Mouse (Mus musculus) hindbrain, embryonic 12.5 days (tissue): ENCODE results near the gene Sh3pxd2b. TPM values are rescaled to one million over a fixed set of nuclear protein-coding genes. Genes with fewer than 3 reads are reported as not detected.

Source experiments
- ATAC-seq: fragments of 200-750 bp; cut with Nextera tagmentation; 2 replicates; pipeline ENCODE4 v1.8.0; 2017; ENCODE audit warnings: moderate TSS enrichment; ENCODE audit not compliant: low FRiP score
- H3K27ac ChIP-seq: fragments of 300-500 bp; sonication (generic); 2 replicates; pipeline ENCODE4 v1.5.1; 2016; ENCODE audit warnings: mild to moderate bottlenecking
- H3K27me3 ChIP-seq: fragments of 300-500 bp; sonication (generic); 2 replicates; pipeline ENCODE4 v1.6.1; 2016; ENCODE audit warnings: mild to moderate bottlenecking
- H3K36me3 ChIP-seq: fragments of 300-500 bp; sonication (generic); 2 replicates; pipeline ENCODE4 v1.6.1; 2016; ENCODE audit warnings: mild to moderate bottlenecking
- H3K4me1 ChIP-seq: fragments of 300-500 bp; sonication (generic); 2 replicates; pipeline ENCODE4 v1.6.1; 2016
- H3K4me2 ChIP-seq: fragments of 300-500 bp; sonication (generic); replicated peaks from 2 replicates; pipeline ENCODE4 v1.6.1; 2016; ENCODE audit warnings: mild to moderate bottlenecking
- H3K4me3 ChIP-seq: fragments of 300-500 bp; sonication (generic); 2 replicates; pipeline ENCODE4 v1.5.1; 2016; ENCODE audit warnings: mild to moderate bottlenecking
- H3K9ac ChIP-seq: fragments of 300-500 bp; sonication (generic); 2 replicates; pipeline ENCODE4 v1.6.1; 2016; ENCODE audit warnings: mild to moderate bottlenecking, moderate library complexity
- H3K9me3 ChIP-seq: fragments of 300-500 bp; sonication (generic); replicated peaks from 2 replicates; pipeline ENCODE4 v1.6.1; 2016; ENCODE audit warnings: mild to moderate bottlenecking
- WGBS: fragments of 180-500 bp; shearing (Covaris S2); methylation state at CpG from one replicate; pipeline ENCODE4 v1.1.7; 2016; 5-methylcytosine and 5-hydroxymethylcytosine counted together
- polyA plus RNA-seq: library from polyadenylated mRNA; unstranded; fragments of >200 nt; fragmentation: Nextera tagmentation; extraction: Ambion mirVana; gene quantifications from 2 replicates; pipeline ENCODE4 v1.2.1, GENCODE M21; 2016

The Sh3pxd2b gene
- polyA plus RNA-seq, 1 experiment from 2014 or later: 29.5 TPM

DNA sequence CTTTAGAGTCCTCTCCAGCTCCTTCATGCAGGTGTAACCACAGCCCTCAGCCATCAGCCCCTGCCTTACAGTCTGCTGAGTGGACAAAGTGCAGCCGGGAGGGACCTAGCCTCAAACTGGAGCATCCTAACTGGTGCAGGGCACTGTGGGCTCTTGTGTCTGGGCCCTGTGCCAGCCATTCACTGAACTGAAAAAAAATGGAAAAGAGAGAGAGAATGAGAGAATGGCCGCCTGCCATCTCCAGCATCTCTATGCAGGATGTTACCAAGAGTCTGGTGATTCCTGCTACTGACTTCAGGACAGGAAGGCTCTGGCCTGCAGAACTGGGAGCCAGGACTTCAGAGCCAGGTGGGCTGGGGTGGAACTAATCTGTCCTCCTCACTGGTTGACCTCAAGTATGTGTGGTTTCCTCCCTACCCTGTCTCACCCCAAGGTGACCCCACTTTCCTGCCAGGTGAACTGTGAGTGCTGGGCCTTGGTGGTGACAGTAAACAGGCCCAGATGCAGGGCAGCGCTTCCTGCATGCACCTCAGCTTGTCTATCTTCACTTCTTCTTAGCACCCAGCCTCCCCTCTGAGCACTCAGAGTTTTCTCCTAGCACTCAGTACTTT, 16.1 kb downstream of the Sh3pxd2b start:
- Histone ChIP-seq H3K4me3 (no peak overlapping the region), H3K4me1 (peaks cover 29% of the 10 kb centered on the region), H3K36me3 (no peaks in the 10 kb centered on the region; the same call in 1 of the 2 replicates), H3K27ac (peak overlapping the region; percentile 56), H3K9ac (no peak overlapping the region), H3K9me3 (no peaks in the 10 kb centered on the region), H3K27me3 (no peaks in the 10 kb centered on the region), H3K4me2 (no peak overlapping the region)
- peak; percentile 74 for ATAC-seq
- WGBS: 56% methylated on average over 3 of the region's 3 CpGs

DNA sequence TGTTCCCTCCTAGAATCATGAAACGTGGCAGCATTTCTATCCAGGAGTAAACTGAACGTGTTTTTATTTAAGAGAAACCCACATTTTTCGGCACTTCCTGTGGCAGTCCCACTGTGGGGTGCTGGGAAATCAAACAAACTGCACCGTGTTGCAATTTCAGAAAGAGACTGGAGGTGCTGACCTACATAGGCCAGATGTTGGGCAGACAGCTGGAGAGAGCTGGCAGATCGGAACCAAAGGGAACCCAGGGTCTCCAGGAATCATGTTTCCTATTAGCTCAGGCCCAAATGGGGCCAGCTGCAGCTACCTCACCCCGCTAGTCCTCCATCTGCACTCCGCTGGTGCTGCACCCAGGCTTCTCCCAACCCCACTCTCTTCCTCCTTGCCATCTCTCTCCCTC, 16.8 kb downstream of the Sh3pxd2b start:
- no peak overlapping the region for H3K4me2 ChIP-seq
- H3K36me3 ChIP-seq: no peaks in the 10 kb centered on the region; the same call in 1 of the 2 replicates
- peaks cover 29% of the 10 kb centered on the region for H3K4me1 ChIP-seq
- WGBS: 72% methylated on average over 7 of the region's 7 CpGs
- H3K27ac ChIP-seq: 0 out of 2 replicates have a peak overlapping the region, but pooled peaks have one; percentile 56
- no peak overlapping the region for H3K4me3 ChIP-seq
- H3K27me3 ChIP-seq: no peaks in the 10 kb centered on the region
- no peaks in the 10 kb centered on the region for H3K9me3 ChIP-seq
- H3K9ac ChIP-seq: no peak overlapping the region
- no peak for ATAC-seq

DNA sequence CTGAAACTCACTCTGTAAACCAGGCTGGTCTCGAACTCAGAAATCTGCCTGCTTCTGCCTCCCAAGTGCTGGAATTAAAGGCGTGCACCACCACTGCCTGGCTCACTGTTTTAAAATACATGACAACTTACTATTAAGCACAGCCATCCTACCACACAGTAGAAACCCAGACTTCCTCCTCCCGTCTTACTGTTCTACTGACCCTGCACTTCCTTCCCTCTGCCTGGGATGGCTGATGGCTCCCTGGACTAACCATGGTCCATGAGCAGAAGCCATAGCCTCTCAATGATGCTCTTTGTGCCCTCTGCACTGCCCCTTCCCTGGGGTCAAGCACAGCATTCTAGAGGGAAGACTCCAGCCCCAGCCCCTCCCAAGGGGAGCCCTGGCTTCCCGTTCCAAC, 17.9 kb downstream of the Sh3pxd2b start:
- ATAC-seq: no peak
- H3K27ac ChIP-seq: no peak overlapping the region
- no peaks in the 10 kb centered on the region; the same call in 1 of the 2 replicates for H3K36me3 ChIP-seq
- 87% methylated on average over 4 of the region's 4 CpGs for WGBS
- no peaks in the 10 kb centered on the region for H3K9me3 ChIP-seq
- peaks cover 29% of the 10 kb centered on the region for H3K4me1 ChIP-seq
- no peaks in the 10 kb centered on the region for H3K27me3 ChIP-seq
- H3K9ac ChIP-seq: no peak overlapping the region
- no peak overlapping the region for H3K4me2 ChIP-seq
- no peak overlapping the region for H3K4me3 ChIP-seq

DNA sequence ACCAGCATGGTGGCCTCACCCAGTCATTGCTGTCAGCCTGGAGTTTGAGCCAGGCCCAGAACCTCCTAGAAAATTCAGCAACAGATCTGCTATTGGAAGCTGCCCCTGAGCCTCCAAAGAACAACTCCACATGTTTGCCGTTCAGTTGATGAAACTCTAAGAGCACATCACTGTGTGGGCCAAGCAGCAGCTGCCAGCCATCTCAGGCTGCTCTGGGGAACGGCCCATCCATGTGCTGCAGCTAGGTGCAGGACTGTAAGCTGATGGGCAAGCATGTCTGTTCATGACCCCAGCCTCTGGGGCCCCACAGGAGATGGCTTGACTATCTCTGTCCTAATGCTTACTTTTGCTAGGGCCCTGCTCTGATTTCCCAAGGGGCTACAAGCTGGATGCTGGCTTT, 19.4 kb downstream of the Sh3pxd2b start:
- Histone ChIP-seq H3K4me3 (no peak overlapping the region), H3K4me1 (peaks cover 29% of the 10 kb centered on the region), H3K9me3 (no peaks in the 10 kb centered on the region), H3K4me2 (no peak overlapping the region), H3K36me3 (peaks cover 9% of the 10 kb centered on the region), H3K27me3 (no peaks in the 10 kb centered on the region), H3K27ac (no peak overlapping the region), H3K9ac (no peak overlapping the region)
- no peak for ATAC-seq
- WGBS: 76% methylated on average over 2 of the region's 2 CpGs

DNA sequence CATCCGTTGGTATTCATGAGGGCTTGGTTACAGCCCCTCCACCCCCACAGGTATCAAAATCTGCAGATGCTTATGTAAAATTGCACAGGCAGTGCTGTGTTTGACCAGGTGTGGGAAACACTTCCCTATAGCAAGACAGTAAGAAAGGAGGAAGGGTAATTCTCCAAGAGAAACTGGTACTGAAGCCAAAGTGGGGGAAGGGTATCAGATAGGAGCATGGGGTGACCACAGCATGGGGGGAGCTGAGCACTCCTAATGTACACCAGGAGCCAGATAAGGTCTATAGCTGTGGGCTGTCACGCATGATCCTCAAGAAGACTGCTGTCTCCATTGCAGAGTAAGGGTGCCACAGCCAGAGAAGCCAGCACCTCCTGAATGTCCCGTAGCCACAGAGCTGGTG, 21.4 kb downstream of the Sh3pxd2b start:
- no peak overlapping the region for H3K4me3 ChIP-seq

DNA sequence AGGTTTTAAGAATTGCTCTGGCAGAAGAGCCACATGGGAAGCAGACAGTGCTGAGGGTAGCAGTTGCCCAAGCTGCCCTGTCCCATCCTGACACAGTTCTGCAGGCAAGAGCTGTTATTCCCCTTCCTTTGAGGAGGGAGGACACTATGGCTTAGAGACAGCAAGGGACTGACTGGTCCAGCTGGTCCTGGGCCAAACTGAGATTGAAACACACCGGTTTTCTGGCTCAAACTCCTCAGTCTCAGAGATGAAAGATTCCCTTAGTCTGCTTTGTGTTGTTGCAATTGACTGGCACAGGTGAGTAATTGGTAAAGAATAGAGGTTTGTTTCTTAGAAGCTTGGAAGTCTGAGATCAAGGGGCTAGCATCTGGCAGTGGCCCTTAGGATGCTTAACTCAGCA, 23.3 kb downstream of the Sh3pxd2b start:
- Histone ChIP-seq H3K4me1 (peaks cover 14% of the 10 kb centered on the region), H3K27ac (no peak overlapping the region), H3K36me3 (peaks cover 38% of the 10 kb centered on the region), H3K27me3 (no peaks in the 10 kb centered on the region), H3K9me3 (no peaks in the 10 kb centered on the region), H3K4me3 (no peak overlapping the region), H3K9ac (no peak overlapping the region), H3K4me2 (no peak overlapping the region)
- WGBS: 83% methylated on average over 1 of the region's 1 CpGs
- no peak for ATAC-seq

More for the DNA sequence above, 21.4 kb downstream of the Sh3pxd2b start:
- no peak overlapping the region for H3K4me2 ChIP-seq
- no peak overlapping the region for H3K27ac ChIP-seq
- peaks cover 18% of the 10 kb centered on the region for H3K4me1 ChIP-seq
- no peak for ATAC-seq
- H3K9me3 ChIP-seq: no peaks in the 10 kb centered on the region
- H3K27me3 ChIP-seq: no peaks in the 10 kb centered on the region
- H3K36me3 ChIP-seq: peaks cover 25% of the 10 kb centered on the region
- no peak overlapping the region for H3K9ac ChIP-seq
- WGBS: 95% methylated on average over 3 of the region's 3 CpGs

DNA sequence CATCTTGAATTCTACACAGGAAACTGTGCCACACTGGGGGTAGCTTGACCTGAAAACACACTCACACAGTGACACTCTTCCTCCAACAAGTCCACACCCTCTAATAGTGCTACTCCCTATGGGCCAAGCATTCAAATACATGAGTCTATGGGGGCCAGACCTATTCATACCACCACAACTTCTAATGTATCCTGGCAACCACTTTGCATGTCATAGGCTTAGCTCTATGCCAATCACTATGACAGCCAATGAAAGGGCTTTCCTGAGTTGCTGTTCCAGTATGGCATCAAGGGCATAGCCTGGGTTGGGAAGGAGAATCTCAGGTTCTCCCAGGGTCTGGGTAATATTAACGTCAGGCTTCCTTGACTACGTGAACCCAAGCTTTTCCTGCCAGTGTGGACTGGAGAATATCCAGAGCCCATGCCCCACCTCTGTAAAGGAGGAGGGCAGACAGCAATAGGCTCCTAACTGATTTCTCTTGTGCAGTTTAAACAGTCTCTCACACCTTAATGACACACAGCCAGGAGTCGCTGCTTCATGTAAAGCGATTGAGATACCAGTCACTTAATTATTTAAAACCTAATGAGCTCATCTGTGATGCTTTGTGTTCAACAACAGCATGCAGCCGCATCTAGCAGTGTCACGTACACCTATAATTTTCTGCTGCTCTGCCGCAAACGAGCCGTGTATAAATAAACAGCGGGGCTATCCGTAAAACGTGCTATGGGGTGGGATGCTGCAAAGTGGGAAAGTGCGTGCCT, 25.8 kb downstream of the Sh3pxd2b start:
- Histone ChIP-seq H3K9ac (no peak overlapping the region), H3K36me3 (peaks cover 53% of the 10 kb centered on the region), H3K27me3 (no peaks in the 10 kb centered on the region), H3K9me3 (no peaks in the 10 kb centered on the region), H3K4me2 (no peak overlapping the region), H3K4me3 (no peak overlapping the region), H3K27ac (no peak overlapping the region), H3K4me1 (peaks cover 7% of the 10 kb centered on the region; the same call in 1 of the 2 replicates)
- ATAC-seq: peak; percentile 19; the same call in 1 of the 2 replicates
- 78% methylated on average over 13 of the region's 13 CpGs for WGBS

DNA sequence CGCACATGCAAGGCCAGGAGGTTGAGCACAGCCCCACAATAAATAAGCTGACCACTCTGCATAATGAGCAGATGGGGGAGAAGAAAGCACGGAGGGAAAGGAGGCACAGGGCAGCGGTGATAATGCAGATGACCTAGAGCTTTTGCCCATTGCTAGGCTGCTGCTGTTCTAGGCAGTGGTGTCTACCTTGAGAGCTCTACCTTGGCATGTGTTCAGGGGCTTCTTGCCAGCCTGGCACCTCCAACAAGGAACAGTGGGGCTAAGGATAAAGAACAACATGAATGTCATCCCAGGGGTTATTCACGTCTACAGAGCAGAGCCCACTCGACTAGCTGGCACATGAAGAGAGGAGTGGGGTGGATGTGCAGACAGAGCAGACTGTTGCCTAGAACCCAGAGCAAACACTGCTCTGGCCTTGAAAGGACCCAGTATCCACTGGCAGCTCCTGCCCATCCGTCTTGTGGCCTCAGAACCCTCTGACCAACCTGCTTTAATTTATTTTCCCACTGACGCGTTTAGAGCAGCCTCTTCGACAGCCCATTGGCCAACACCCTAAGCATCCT, 26.5 kb downstream of the Sh3pxd2b start:
- 0 out of 2 replicates have a peak, but pooled peaks have one; percentile 17 for ATAC-seq
- WGBS: 81% methylated on average over 9 of the region's 9 CpGs
- Histone ChIP-seq H3K9me3 (no peaks in the 10 kb centered on the region), H3K4me2 (no peak overlapping the region), H3K27me3 (no peaks in the 10 kb centered on the region), H3K27ac (peak overlapping the region; percentile 23; the same call in 1 of the 2 replicates), H3K4me1 (peaks cover 7% of the 10 kb centered on the region; the same call in 1 of the 2 replicates), H3K36me3 (peaks cover 54% of the 10 kb centered on the region), H3K9ac (no peak overlapping the region), H3K4me3 (no peak overlapping the region)

DNA sequence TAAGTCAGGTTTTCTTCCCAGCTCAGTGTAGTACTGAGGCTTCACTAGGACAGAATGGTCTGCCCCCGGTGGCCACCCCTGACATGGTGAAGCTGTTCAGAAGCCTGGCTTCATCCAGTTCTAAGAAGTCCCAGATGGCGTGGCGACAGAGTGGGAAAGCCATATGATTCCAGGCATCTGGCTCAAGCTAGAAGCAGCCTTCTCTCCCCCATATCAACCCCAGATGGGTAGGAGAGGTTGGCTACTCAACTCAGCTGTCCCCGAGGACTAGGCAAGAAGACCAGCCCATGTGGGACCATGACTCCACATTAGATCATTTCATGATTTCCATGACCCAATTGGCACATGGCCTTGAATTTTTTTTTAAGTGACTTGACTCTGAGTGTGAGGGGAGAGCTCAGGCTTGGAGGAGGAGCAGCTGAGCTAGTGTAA, 27.5 kb downstream of the Sh3pxd2b start:
- no peak overlapping the region for H3K9ac ChIP-seq
- no peak for ATAC-seq
- peaks cover 7% of the 10 kb centered on the region; the same call in 1 of the 2 replicates for H3K4me1 ChIP-seq
- peaks cover 54% of the 10 kb centered on the region for H3K36me3 ChIP-seq
- H3K4me2 ChIP-seq: no peak overlapping the region
- 85% methylated on average over 4 of the region's 4 CpGs for WGBS
- H3K27me3 ChIP-seq: no peaks in the 10 kb centered on the region
- no peak overlapping the region for H3K4me3 ChIP-seq
- no peaks in the 10 kb centered on the region for H3K9me3 ChIP-seq
- no peak overlapping the region for H3K27ac ChIP-seq

DNA sequence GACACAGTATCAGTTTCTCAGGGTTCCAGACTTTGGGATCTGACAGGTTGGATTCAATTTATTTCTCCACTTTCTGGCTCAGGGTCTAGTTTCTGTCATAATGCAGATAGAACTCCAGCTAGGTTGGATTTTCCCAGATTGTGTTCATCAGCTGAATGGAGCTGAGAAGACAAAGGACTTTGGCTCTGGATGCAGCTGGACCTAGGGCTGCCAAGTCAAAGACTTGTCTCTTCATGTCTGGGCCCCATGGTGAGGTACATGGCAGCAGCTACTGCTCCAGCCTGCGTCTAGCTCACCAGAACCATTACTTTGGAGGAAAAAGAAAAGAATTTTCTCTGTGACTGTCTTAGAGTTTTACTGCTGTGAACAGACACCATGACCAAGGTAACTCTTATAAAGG, 28.5 kb downstream of the Sh3pxd2b start:
- H3K4me2 ChIP-seq: no peak overlapping the region
- H3K4me3 ChIP-seq: no peak overlapping the region
- H3K27ac ChIP-seq: no peak overlapping the region
- 86% methylated on average over 1 of the region's 1 CpGs for WGBS
- H3K9ac ChIP-seq: no peak overlapping the region
- no peaks in the 10 kb centered on the region for H3K27me3 ChIP-seq
- no peaks in the 10 kb centered on the region for H3K9me3 ChIP-seq
- H3K4me1 ChIP-seq: peaks cover 7% of the 10 kb centered on the region; the same call in 1 of the 2 replicates
- ATAC-seq: no peak
- peaks cover 60% of the 10 kb centered on the region for H3K36me3 ChIP-seq

DNA sequence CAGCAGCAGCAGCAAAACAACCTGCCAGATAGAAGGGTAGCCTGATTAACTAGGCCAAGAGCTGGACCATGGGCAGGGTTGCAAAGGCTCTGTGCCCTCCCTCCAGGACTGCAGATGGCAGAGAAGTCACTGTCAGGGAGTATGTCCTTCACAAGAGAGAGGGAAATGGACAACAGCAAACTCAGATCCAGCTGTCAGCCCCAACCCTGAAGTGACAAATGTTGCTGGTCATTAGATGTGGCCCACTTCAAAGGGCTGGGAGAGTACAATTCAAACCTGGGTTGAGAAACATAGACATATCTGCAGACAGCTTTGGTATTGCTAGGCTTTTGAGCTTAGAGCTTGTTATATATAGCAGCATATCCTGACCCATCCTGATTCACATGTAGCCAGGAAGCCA, 32.3 kb downstream of the Sh3pxd2b start:
- no peak overlapping the region for H3K4me2 ChIP-seq
- no peaks in the 10 kb centered on the region for H3K9me3 ChIP-seq
- no peak overlapping the region for H3K27ac ChIP-seq
- ATAC-seq: no peak
- H3K9ac ChIP-seq: no peak overlapping the region
- peaks cover 47% of the 10 kb centered on the region for H3K36me3 ChIP-seq
- peaks cover 26% of the 10 kb centered on the region for H3K4me1 ChIP-seq
- H3K27me3 ChIP-seq: no peaks in the 10 kb centered on the region
- H3K4me3 ChIP-seq: no peak overlapping the region

DNA sequence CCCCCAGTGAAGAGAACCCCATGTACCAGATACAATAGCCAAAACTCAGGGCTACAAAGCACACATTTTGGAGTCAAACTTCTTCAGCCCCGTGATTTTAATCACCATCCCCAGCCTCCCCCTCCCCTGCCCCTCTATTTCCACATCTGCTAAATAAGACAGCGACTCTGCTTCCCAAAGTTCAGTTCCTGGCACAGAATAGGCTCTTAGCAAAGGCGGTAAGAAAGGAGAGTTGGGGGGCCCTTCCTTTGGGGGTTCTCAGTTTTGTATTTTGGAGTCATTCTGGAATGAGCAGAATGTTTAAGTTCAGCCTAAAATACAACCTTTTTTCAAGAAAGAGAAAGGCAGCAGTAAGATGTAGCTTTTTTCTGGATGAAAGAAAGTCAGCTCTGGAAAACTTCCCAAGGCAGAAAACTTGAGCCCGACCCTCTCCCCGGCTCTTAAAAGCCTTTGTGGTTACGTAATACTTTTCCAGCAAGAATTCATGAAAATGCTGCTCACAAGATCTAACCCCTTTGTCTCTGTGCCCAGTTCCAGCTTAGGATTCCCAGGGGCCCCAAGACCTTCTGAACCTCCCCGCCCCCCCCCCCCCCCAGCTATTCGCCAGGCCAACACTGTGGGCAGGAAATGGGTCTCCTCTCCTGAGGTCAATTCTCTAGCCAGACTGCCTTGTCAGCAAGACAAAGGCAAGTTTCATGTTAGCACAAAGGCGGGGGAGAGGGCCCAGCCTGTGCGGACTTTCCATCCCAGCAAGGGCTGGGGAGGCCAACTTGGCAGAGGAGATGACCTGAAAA, 35.9 kb downstream of the Sh3pxd2b start:
- H3K4me2 ChIP-seq: no peak overlapping the region
- no peak overlapping the region for H3K9ac ChIP-seq

More for the DNA sequence above, 35.9 kb downstream of the Sh3pxd2b start:
- no peak overlapping the region for H3K4me3 ChIP-seq
- no peaks in the 10 kb centered on the region for H3K27me3 ChIP-seq
- 5% methylated on average over 9 of the region's 10 CpGs for WGBS
- peaks cover 26% of the 10 kb centered on the region for H3K4me1 ChIP-seq
- H3K9me3 ChIP-seq: no peaks in the 10 kb centered on the region
- peak overlapping the region; percentile 80 for H3K27ac ChIP-seq
- ATAC-seq: peak; percentile 69
- peaks cover 47% of the 10 kb centered on the region for H3K36me3 ChIP-seq
